Mouse (Mus musculus): Measurements from ENCODE around the gene 4933430I17Rik. TPM values are rescaled to one million over a fixed set of nuclear protein-coding genes. Genes with fewer than 3 reads are reported as not detected.

4933430I17Rik gene
- polyA plus RNA-seq, 1 experiment from 2014 or later = 1.4 TPM

DNA sequence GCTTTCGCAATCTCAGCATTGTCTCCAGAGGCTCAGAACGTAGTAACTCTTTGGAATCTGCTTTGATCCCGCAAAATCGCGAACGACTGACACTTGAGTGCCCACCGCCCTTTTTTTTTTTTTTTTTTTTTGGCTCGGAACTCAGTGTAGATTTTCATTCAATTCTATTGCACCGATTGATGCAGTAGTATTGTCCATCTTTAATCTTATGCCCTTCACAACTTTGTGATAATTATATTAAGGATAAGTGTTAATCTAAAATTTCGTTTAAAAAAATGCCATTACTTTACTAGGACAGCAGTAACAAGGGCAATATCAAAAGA, 281 bp downstream of the 4933430I17Rik start:
- no peaks in the 10 kb centered on the region for H3K27me3 ChIP-seq
- H3K4me3 ChIP-seq (replicated peaks) = peak overlapping the region; percentile 81
- WGBS = 2% methylated on average over 10 of the region's 10 CpGs
- no peaks in the 10 kb centered on the region for H3K9me3 ChIP-seq
- no peak for ATAC-seq (ENCODE audit: low FRiP score)
- H3K4me2 ChIP-seq = peak overlapping the region; percentile 88
- H3K9ac ChIP-seq = no peak overlapping the region
- peaks cover 14% of the 10 kb centered on the region for H3K36me3 ChIP-seq (replicated peaks)
- H3K4me1 ChIP-seq = peaks cover 13% of the 10 kb centered on the region
- no peak overlapping the region for H3K27ac ChIP-seq

- no peak overlapping the region for H3K9ac ChIP-seq
- peaks cover 11% of the 10 kb centered on the region for H3K4me1 ChIP-seq
- 59% methylated on average over 2 of the region's 2 CpGs for WGBS
- no peaks in the 10 kb centered on the region for H3K9me3 ChIP-seq
- no peaks in the 10 kb centered on the region for H3K27me3 ChIP-seq
- no peak overlapping the region for H3K4me2 ChIP-seq
- no peak overlapping the region for H3K4me3 ChIP-seq (replicated peaks)
- no peak overlapping the region for H3K27ac ChIP-seq
- peaks cover 14% of the 10 kb centered on the region for H3K36me3 ChIP-seq (replicated peaks)
- ATAC-seq (ENCODE audit: low FRiP score) = no peak
These were observed 1.1 kb downstream of the 4933430I17Rik start for GRCm38 (mm10) chr4:62526256-62526655.

- Histone ChIP-seq H3K4me3 (replicated peaks) (no peak overlapping the region), H3K36me3 (replicated peaks) (peaks cover 9% of the 10 kb centered on the region), H3K27me3 (no peaks in the 10 kb centered on the region), H3K9ac (no peak overlapping the region), H3K27ac (no peak overlapping the region), H3K9me3 (no peaks in the 10 kb centered on the region), H3K4me1 (peaks cover 11% of the 10 kb centered on the region), H3K4me2 (no peak overlapping the region)
- no peak for ATAC-seq (ENCODE audit: low FRiP score)
- WGBS = 85% methylated on average over 4 of the region's 4 CpGs
These were observed 2.5 kb downstream of the 4933430I17Rik start for GRCm38 (mm10) chr4:62527655-62528054.

- no peak overlapping the region for H3K27ac ChIP-seq
- whole genome bisulfite sequencing = 87% methylated on average over 6 of the region's 6 CpGs
- no peaks in the 10 kb centered on the region; the same call in 1 of the 2 replicates for H3K4me1 ChIP-seq
- H3K9me3 ChIP-seq = no peaks in the 10 kb centered on the region
- H3K27me3 ChIP-seq = no peaks in the 10 kb centered on the region
- H3K4me2 ChIP-seq = no peak overlapping the region
- H3K9ac ChIP-seq = no peak overlapping the region
- H3K4me3 ChIP-seq (replicated peaks) = no peak overlapping the region
- no peaks in the 10 kb centered on the region for H3K36me3 ChIP-seq (replicated peaks)
- ATAC-seq (ENCODE audit: low FRiP score) = no peak
These were observed 8.6 kb downstream of the 4933430I17Rik start for GRCm38 (mm10) chr4:62533729-62534128.

- Histone ChIP-seq H3K27ac (no peak overlapping the region), H3K4me3 (replicated peaks) (no peak overlapping the region), H3K36me3 (replicated peaks) (no peaks in the 10 kb centered on the region), H3K27me3 (no peaks in the 10 kb centered on the region), H3K4me1 (no peaks in the 10 kb centered on the region), H3K4me2 (no peak overlapping the region), H3K9ac (no peak overlapping the region), H3K9me3 (no peaks in the 10 kb centered on the region)
- WGBS = 78% methylated on average over 3 of the region's 3 CpGs
- no peak for ATAC-seq (ENCODE audit: low FRiP score)
These were observed 16.6 kb downstream of the 4933430I17Rik start for GRCm38 (mm10) chr4:62541802-62542201.

DNA sequence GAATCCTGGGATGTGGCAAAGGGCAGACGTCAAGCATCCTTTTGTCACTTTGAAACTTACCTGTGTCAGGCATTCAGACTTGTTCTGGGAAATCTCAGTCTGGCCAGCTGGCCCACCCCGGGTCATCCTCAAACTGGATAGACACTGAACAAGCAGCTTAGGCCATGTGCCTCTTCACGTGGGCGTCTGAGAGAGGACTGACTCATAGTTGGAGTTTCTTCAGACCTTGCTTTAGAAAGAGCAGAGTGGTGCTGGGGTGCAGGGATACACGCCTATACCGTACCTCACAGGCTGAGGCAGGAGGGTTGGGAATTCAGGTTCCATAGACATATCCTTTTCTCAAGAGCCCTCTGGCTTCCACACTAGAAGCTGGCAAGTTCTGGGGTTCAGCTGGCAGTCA, 18.6 kb downstream of the 4933430I17Rik start:
- no peak for ATAC-seq (ENCODE audit: low FRiP score)
- WGBS = 87% methylated on average over 6 of the region's 6 CpGs
- no peak overlapping the region for H3K4me2 ChIP-seq
- H3K4me1 ChIP-seq = no peaks in the 10 kb centered on the region
- H3K9ac ChIP-seq = no peak overlapping the region
- no peak overlapping the region for H3K27ac ChIP-seq
- H3K9me3 ChIP-seq = no peaks in the 10 kb centered on the region
- no peak overlapping the region for H3K4me3 ChIP-seq (replicated peaks)
- H3K27me3 ChIP-seq = no peaks in the 10 kb centered on the region
- H3K36me3 ChIP-seq (replicated peaks) = no peaks in the 10 kb centered on the region

- Histone ChIP-seq H3K4me1 (no peaks in the 10 kb centered on the region), H3K36me3 (replicated peaks) (no peaks in the 10 kb centered on the region), H3K27me3 (no peaks in the 10 kb centered on the region), H3K27ac (no peak overlapping the region), H3K9ac (no peak overlapping the region), H3K9me3 (no peaks in the 10 kb centered on the region), H3K4me3 (replicated peaks) (no peak overlapping the region), H3K4me2 (no peak overlapping the region)
- no peak for ATAC-seq (ENCODE audit: low FRiP score)
These were observed 19.6 kb downstream of the 4933430I17Rik start for GRCm38 (mm10) chr4:62544801-62545200.

DNA sequence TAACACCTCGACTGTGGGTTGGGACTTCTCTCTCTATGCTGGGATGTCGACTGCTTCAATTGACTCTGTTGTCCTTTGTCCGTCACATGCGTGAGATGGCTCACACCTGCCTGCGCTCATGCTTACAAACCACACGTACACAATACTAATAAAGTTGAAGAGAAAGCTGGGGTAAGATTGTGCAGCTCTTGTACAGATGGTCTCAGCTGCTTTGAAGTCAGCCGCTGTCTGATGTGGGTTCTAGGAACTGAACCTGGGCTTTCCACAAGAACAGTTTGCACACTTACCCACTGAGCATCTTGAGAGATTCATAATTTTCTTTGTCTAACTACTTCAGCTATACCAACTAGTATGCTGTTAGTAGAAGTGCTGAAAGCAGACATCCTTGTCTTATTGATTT, 26.8 kb downstream of the 4933430I17Rik start:
- Histone ChIP-seq H3K9me3 (no peaks in the 10 kb centered on the region), H3K4me3 (replicated peaks) (no peak overlapping the region), H3K27me3 (no peaks in the 10 kb centered on the region), H3K27ac (no peak overlapping the region), H3K36me3 (replicated peaks) (no peaks in the 10 kb centered on the region), H3K9ac (no peak overlapping the region), H3K4me2 (no peak overlapping the region), H3K4me1 (no peaks in the 10 kb centered on the region)
- 87% methylated on average over 7 of the region's 7 CpGs for WGBS
- ATAC-seq (ENCODE audit: low FRiP score) = no peak

DNA sequence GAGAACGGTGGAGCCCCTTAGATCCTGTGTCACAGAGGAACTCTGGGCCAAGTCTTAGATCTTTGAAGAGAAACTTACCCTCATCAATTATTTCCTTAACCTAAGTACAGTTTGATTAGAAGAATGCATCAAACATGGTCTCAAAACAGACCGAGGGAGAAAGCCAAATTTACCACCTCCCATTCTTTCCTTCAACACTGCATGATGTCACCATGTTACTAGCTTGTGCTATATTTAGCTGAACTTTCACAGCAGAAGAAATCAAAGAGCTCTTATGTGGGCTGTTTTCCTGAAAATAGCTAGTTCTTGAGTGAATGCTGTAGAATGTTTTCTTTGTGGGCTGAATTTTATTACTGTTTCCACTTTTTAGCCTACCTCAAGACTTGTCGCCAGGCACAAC, 32.3 kb downstream of the 4933430I17Rik start:
- H3K4me2 ChIP-seq = no peak overlapping the region
- H3K27me3 ChIP-seq = peaks cover 9% of the 10 kb centered on the region
- H3K9me3 ChIP-seq = no peaks in the 10 kb centered on the region
- no peaks in the 10 kb centered on the region for H3K36me3 ChIP-seq (replicated peaks)
- no peak overlapping the region for H3K4me3 ChIP-seq (replicated peaks)
- no peak overlapping the region for H3K27ac ChIP-seq
- no peak for ATAC-seq (ENCODE audit: low FRiP score)
- H3K9ac ChIP-seq = no peak overlapping the region
- H3K4me1 ChIP-seq = peaks cover 5% of the 10 kb centered on the region; the same call in 1 of the 2 replicates
- WGBS = 72% methylated on average over 3 of the region's 3 CpGs

GRCm38 (mm10) chr4:62559797-62560329, 34.7 kb downstream of the 4933430I17Rik start, which contains the start of gene Rgs3:
Gene Rgs3, plus strand, starts transcription at chr4:62559847.
- Histone ChIP-seq H3K4me1 (peaks cover 5% of the 10 kb centered on the region; the same call in 1 of the 2 replicates), H3K27me3 (peaks cover 9% of the 10 kb centered on the region), H3K27ac (no peak within 1 kb of the TSS), H3K4me3 (replicated peaks) (no peak within 1 kb of the TSS), H3K9me3 (no peaks in the 10 kb centered on the region), H3K36me3 (replicated peaks) (no peaks in the 10 kb centered on the region), H3K4me2 (no peak within 1 kb of the TSS), H3K9ac (no peak within 1 kb of the TSS)
- 74% methylated on average over 6 of the region's 6 CpGs for WGBS
- ATAC-seq (ENCODE audit: low FRiP score) = no peak

DNA sequence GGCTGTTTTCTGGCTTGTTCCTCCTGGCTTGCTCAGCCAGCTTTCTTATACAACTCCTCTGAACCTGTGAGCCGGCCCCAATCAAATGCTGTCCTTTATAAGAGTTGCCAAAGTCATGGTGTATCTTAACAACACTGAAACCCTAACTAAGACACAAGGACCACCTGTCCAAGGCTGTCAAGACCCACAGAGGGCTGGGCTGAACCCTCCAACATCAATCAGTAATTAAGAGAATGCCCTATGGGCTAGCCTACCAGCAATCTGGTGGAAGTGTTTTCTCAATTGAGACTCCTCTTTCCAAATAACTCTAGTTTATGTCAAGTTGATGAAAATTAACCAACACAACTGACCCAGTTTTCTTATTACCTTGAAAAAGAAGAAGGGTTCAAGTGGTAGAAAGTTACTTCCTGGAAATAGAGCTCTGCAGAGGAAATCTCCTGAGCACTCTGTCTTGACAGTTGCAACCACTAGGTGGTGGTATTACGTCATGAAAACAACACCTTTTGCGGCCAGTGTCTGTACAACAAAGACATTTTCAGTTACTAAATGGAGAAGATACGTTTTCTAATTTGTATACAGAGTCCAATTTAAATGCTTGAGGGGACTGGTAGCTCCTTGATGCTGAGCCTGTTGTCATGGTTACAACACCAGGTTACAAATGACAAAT, 35.9 kb downstream of the 4933430I17Rik start:
- no peak overlapping the region for H3K27ac ChIP-seq
- H3K36me3 ChIP-seq (replicated peaks) = no peaks in the 10 kb centered on the region
- WGBS = 23% methylated on average over 4 of the region's 4 CpGs
- peak; percentile 85 for ATAC-seq (ENCODE audit: low FRiP score)
- H3K4me1 ChIP-seq = peaks cover 5% of the 10 kb centered on the region; the same call in 1 of the 2 replicates
- no peak overlapping the region for H3K9ac ChIP-seq
- no peak overlapping the region for H3K4me3 ChIP-seq (replicated peaks)
- H3K9me3 ChIP-seq = no peaks in the 10 kb centered on the region
- H3K4me2 ChIP-seq = no peak overlapping the region
- peaks cover 9% of the 10 kb centered on the region for H3K27me3 ChIP-seq

- peaks cover 5% of the 10 kb centered on the region; the same call in 1 of the 2 replicates for H3K4me1 ChIP-seq
- WGBS = 58% methylated on average over 3 of the region's 3 CpGs
- no peak; the same call in 1 of the 2 replicates for ATAC-seq (ENCODE audit: low FRiP score)
These were observed 36.4 kb downstream of the 4933430I17Rik start for GRCm38 (mm10) chr4:62561630-62562001.

GRCm38 (mm10) chr4:62562006-62562405, 36.8 kb downstream of the 4933430I17Rik start:
- Histone ChIP-seq H3K4me1 (peaks cover 5% of the 10 kb centered on the region; the same call in 1 of the 2 replicates), H3K9me3 (no peaks in the 10 kb centered on the region), H3K4me2 (no peak overlapping the region), H3K36me3 (replicated peaks) (no peaks in the 10 kb centered on the region), H3K4me3 (replicated peaks) (no peak overlapping the region), H3K9ac (no peak overlapping the region), H3K27me3 (peaks cover 9% of the 10 kb centered on the region), H3K27ac (peak overlapping the region; percentile 37; the same call in 1 of the 2 replicates)
- ATAC-seq (ENCODE audit: low FRiP score) = no peak
- 84% methylated on average over 4 of the region's 4 CpGs for WGBS

More at GRCm38 (mm10) chr4:62561630-62562001, 36.4 kb downstream of the 4933430I17Rik start:
- no peaks in the 10 kb centered on the region for H3K36me3 ChIP-seq (replicated peaks)
- no peak overlapping the region for H3K4me2 ChIP-seq
- peaks cover 9% of the 10 kb centered on the region for H3K27me3 ChIP-seq
- H3K9ac ChIP-seq = no peak overlapping the region
- H3K9me3 ChIP-seq = no peaks in the 10 kb centered on the region
- peak overlapping the region; percentile 37; the same call in 1 of the 2 replicates for H3K27ac ChIP-seq
- H3K4me3 ChIP-seq (replicated peaks) = no peak overlapping the region
